Mouse (Mus musculus): ENCODE measurements at regions not wholly inside any gene's neighbourhood (a gene's known extent, or its start where the extent isn't known, plus 50 kb on each side); places are given as distances from the start of the nearest gene placed in this dataset.

- Histone ChIP-seq H3K27ac (ENCODE audit: control insufficient read depth, insufficient read depth, low read length) (no peak overlapping the region), H3K4me3 (ENCODE audit: control insufficient read depth, insufficient read depth, low read length) (no peak overlapping the region), H3K36me3 (ENCODE audit: control insufficient read depth, insufficient read depth, low read length) (no peaks in the 10 kb centered on the region), H3K4me1 (replicated peaks; ENCODE audit: control insufficient read depth, insufficient read depth, low read length) (0 out of 2 replicates have a peak, but pooled peaks cover 2% of the 10 kb centered on the region), H3K27me3 (ENCODE audit: control insufficient read depth, insufficient read depth, low read length) (no peaks in the 10 kb centered on the region)
- 93% methylated on average over 10 of the region's 10 CpGs for WGBS
- no peak for DNase-seq
- no peak for TF ChIP-seq POLR2A (IDR thresholded peaks at IDR 0.05; ENCODE audit: control insufficient read depth, extremely low read depth, insufficient read depth, low read length, poor library complexity)
- TF ChIP-seq CTCF (IDR thresholded peaks at IDR 0.05; ENCODE audit: borderline replicate concordance, control insufficient read depth, extremely low read depth, insufficient read depth, low read length, poor library complexity), result no peak
These were observed 161.3 kb upstream of the Ccdc54 start for GRCm38 (mm10) chr16:50752277-50752600.

GRCm38 (mm10) chr16:50751495-50752276 is 160.7 kb upstream of the Ccdc54 start:
- TF ChIP-seq CTCF (IDR thresholded peaks at IDR 0.05; ENCODE audit: borderline replicate concordance, control insufficient read depth, extremely low read depth, insufficient read depth, low read length, poor library complexity) (no peak), POLR2A (IDR thresholded peaks at IDR 0.05; ENCODE audit: control insufficient read depth, extremely low read depth, insufficient read depth, low read length, poor library complexity) (no peak)
- H3K4me1 ChIP-seq (replicated peaks; ENCODE audit: control insufficient read depth, insufficient read depth, low read length), result 0 out of 2 replicates have a peak, but pooled peaks cover 2% of the 10 kb centered on the region
- H3K27me3 ChIP-seq (ENCODE audit: control insufficient read depth, insufficient read depth, low read length), result no peaks in the 10 kb centered on the region
- no peaks in the 10 kb centered on the region for H3K36me3 ChIP-seq (ENCODE audit: control insufficient read depth, insufficient read depth, low read length)
- 87% methylated on average over 9 of the region's 9 CpGs for WGBS
- H3K4me3 ChIP-seq (ENCODE audit: control insufficient read depth, insufficient read depth, low read length), result no peak overlapping the region
- H3K27ac ChIP-seq (ENCODE audit: control insufficient read depth, insufficient read depth, low read length), result no peak overlapping the region
- DNase-seq, result no peak

- H3K4me3 ChIP-seq (ENCODE audit: control insufficient read depth, insufficient read depth, low read length), result no peak overlapping the region
- 92% methylated on average over 5 of the region's 5 CpGs for WGBS
- TF ChIP-seq CTCF (IDR thresholded peaks at IDR 0.05; ENCODE audit: borderline replicate concordance, control insufficient read depth, extremely low read depth, insufficient read depth, low read length, poor library complexity), result no peak
- TF ChIP-seq POLR2A (IDR thresholded peaks at IDR 0.05; ENCODE audit: control insufficient read depth, extremely low read depth, insufficient read depth, low read length, poor library complexity), result no peak
These were observed 156.7 kb upstream of the Ccdc54 start for GRCm38 (mm10) chr16:50747698-50748097.

GRCm38 (mm10) chr16:50745723-50746122 is 154.8 kb upstream of the Ccdc54 start:
- Histone ChIP-seq H3K27ac (ENCODE audit: control insufficient read depth, insufficient read depth, low read length) (no peak overlapping the region), H3K4me1 (replicated peaks; ENCODE audit: control insufficient read depth, insufficient read depth, low read length) (no peaks in the 10 kb centered on the region), H3K27me3 (ENCODE audit: control insufficient read depth, insufficient read depth, low read length) (no peaks in the 10 kb centered on the region), H3K4me3 (ENCODE audit: control insufficient read depth, insufficient read depth, low read length) (no peak overlapping the region), H3K36me3 (ENCODE audit: control insufficient read depth, insufficient read depth, low read length) (no peaks in the 10 kb centered on the region)
- WGBS, result 74% methylated on average over 2 of the region's 2 CpGs
- no peak for DNase-seq
- no peak for TF ChIP-seq POLR2A (IDR thresholded peaks at IDR 0.05; ENCODE audit: control insufficient read depth, extremely low read depth, insufficient read depth, low read length, poor library complexity)
- TF ChIP-seq CTCF (IDR thresholded peaks at IDR 0.05; ENCODE audit: borderline replicate concordance, control insufficient read depth, extremely low read depth, insufficient read depth, low read length, poor library complexity), result no peak

More at GRCm38 (mm10) chr16:50747698-50748097, 156.7 kb upstream of the Ccdc54 start:
- H3K36me3 ChIP-seq (ENCODE audit: control insufficient read depth, insufficient read depth, low read length), result no peaks in the 10 kb centered on the region
- H3K27me3 ChIP-seq (ENCODE audit: control insufficient read depth, insufficient read depth, low read length), result no peaks in the 10 kb centered on the region
- DNase-seq, result no peak
- no peaks in the 10 kb centered on the region for H3K4me1 ChIP-seq (replicated peaks; ENCODE audit: control insufficient read depth, insufficient read depth, low read length)
- H3K27ac ChIP-seq (ENCODE audit: control insufficient read depth, insufficient read depth, low read length), result no peak overlapping the region

GRCm38 (mm10) chr16:50737396-50737843 is 146.5 kb upstream of the Ccdc54 start:
- Histone ChIP-seq H3K4me1 (replicated peaks; ENCODE audit: control insufficient read depth, insufficient read depth, low read length) (peaks cover 5% of the 10 kb centered on the region), H3K4me3 (ENCODE audit: control insufficient read depth, insufficient read depth, low read length) (peak overlapping the region; percentile 39), H3K36me3 (ENCODE audit: control insufficient read depth, insufficient read depth, low read length) (no peaks in the 10 kb centered on the region), H3K27me3 (ENCODE audit: control insufficient read depth, insufficient read depth, low read length) (no peaks in the 10 kb centered on the region), H3K27ac (ENCODE audit: control insufficient read depth, insufficient read depth, low read length) (no peak overlapping the region)
- DNase-seq, result peak; percentile 29
- no peak for TF ChIP-seq POLR2A (IDR thresholded peaks at IDR 0.05; ENCODE audit: control insufficient read depth, extremely low read depth, insufficient read depth, low read length, poor library complexity)
- TF ChIP-seq CTCF (IDR thresholded peaks at IDR 0.05; ENCODE audit: borderline replicate concordance, control insufficient read depth, extremely low read depth, insufficient read depth, low read length, poor library complexity), result no peak
- 16% methylated on average over 10 of the region's 10 CpGs for WGBS

- Histone ChIP-seq H3K36me3 (ENCODE audit: control insufficient read depth, insufficient read depth, low read length) (no peaks in the 10 kb centered on the region), H3K4me1 (replicated peaks; ENCODE audit: control insufficient read depth, insufficient read depth, low read length) (peaks cover 8% of the 10 kb centered on the region), H3K27ac (ENCODE audit: control insufficient read depth, insufficient read depth, low read length) (no peak overlapping the region), H3K27me3 (ENCODE audit: control insufficient read depth, insufficient read depth, low read length) (no peaks in the 10 kb centered on the region), H3K4me3 (ENCODE audit: control insufficient read depth, insufficient read depth, low read length) (peak overlapping the region; percentile 16; the same call in 1 of the 2 replicates)
- TF ChIP-seq POLR2A (IDR thresholded peaks at IDR 0.05; ENCODE audit: control insufficient read depth, extremely low read depth, insufficient read depth, low read length, poor library complexity), result no peak
- TF ChIP-seq CTCF (IDR thresholded peaks at IDR 0.05; ENCODE audit: borderline replicate concordance, control insufficient read depth, extremely low read depth, insufficient read depth, low read length, poor library complexity), result peak; percentile 87; the same call in 1 of the 2 replicates
- 10% methylated on average over 21 of the region's 21 CpGs for WGBS
- peak; percentile 92 for DNase-seq
These were observed 145.4 kb upstream of the Ccdc54 start for GRCm38 (mm10) chr16:50736151-50737047.
